Mouse (Mus musculus) cerebellum, adult 2 months (tissue): Measurements from ENCODE around the gene Acot13. TPM values are rescaled to one million over a fixed set of nuclear protein-coding genes. Genes with fewer than 3 reads are reported as not detected.

Experiments
- DNase-seq, 2 experiments: peaks; one replicate each; pipeline ENCODE4 v3.0.0; 2021
- H3K27ac ChIP-seq: fragments of 200-500 bp; 2 replicates; pipeline ENCODE4 v1.5.1; 2012; ENCODE audit warnings: low read length, control low read depth, inconsistent platforms; ENCODE audit not compliant: insufficient read depth
- H3K27me3 ChIP-seq: fragments of 200-500 bp; 2 replicates; pipeline ENCODE4 v1.6.1; 2012; ENCODE audit warnings: inconsistent platforms, mild to moderate bottlenecking, low read length, moderate library complexity; ENCODE audit not compliant: control insufficient read depth, insufficient read depth
- H3K4me1 ChIP-seq: fragments of 200-500 bp; 2 replicates; pipeline ENCODE4 v1.6.1; 2011; ENCODE audit warnings: low read length; ENCODE audit not compliant: control insufficient read depth, insufficient read depth
- H3K4me3 ChIP-seq: fragments of 200-500 bp; replicated peaks from 2 replicates; pipeline ENCODE3; 2011; ENCODE audit warnings: mild to moderate bottlenecking, low read depth, low read length, control low read depth; ENCODE audit not compliant: insufficient read depth
- CTCF ChIP-seq: fragments of 200-500 bp; IDR thresholded peaks from 2 replicates; pipeline ENCODE4 v1.5.1; 2011; ENCODE audit warnings: low read depth, mild to moderate bottlenecking, control low read depth, low read length, moderate library complexity, borderline replicate concordance; ENCODE audit not compliant: insufficient read depth
- POLR2A ChIP-seq: fragments of 200-500 bp; IDR thresholded peaks from 2 replicates; pipeline ENCODE4 v1.6.1; 2011; ENCODE audit warnings: low read length, control low read depth, borderline replicate concordance; ENCODE audit not compliant: insufficient read depth
- WGBS: fragments of 180-500 bp; shearing (Covaris S2); methylation state at CpG from one replicate; pipeline ENCODE4 v1.1.7; 2018; 5-methylcytosine and 5-hydroxymethylcytosine counted together
- polyA plus RNA-seq: library from polyadenylated mRNA; depleted of rRNA; stranded (reverse); fragments of >200 nt; gene quantifications from 2 replicates; pipeline ENCODE4 v1.2.3, GENCODE M21; 2012

The Acot13 gene
- polyA plus RNA-seq, 1 experiment = 152 TPM

- no peak overlapping the region for H3K27ac ChIP-seq
- TF ChIP-seq POLR2A (no peak), CTCF (no peak)
- DNase-seq = no peak
- H3K4me3 ChIP-seq = no peak overlapping the region
- peaks cover 7% of the 10 kb centered on the region for H3K4me1 ChIP-seq
- H3K27me3 ChIP-seq = no peaks in the 10 kb centered on the region
- 97% methylated on average over 4 of the region's 4 CpGs for WGBS
Measured at GRCm38 (mm10) chr13:24824647-24825046, 6.7 kb downstream of the Acot13 start.

GRCm38 (mm10) chr13:24822663-24823343 is 8.5 kb downstream of the Acot13 start:
- 85% methylated on average over 16 of the region's 16 CpGs for whole genome bisulfite sequencing

DNA sequence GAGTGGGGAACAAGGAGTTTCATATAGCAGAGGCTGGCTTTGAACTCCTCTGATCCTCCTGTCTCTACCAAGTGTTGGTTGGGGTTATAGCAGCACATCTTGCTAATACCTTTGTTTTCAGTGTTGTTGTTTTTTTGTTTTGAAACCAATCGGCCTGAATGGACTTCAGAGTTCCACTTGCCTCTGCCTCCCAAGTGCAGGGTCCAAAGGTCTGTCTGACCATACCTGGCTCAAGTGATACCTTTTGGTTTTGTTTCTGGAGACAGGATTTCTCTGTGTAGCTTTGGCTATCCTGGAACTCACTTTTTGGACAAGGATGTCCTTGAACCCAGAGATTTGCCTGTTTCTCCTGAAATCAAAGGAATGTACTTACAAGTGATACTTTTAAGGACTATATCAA is 11.4 kb downstream of the Acot13 start:
- H3K4me3 ChIP-seq = no peak overlapping the region
- H3K4me1 ChIP-seq = peaks cover 4% of the 10 kb centered on the region
- no peak for DNase-seq
- 81% methylated on average over 1 of the region's 1 CpGs for WGBS
- no peak overlapping the region for H3K27ac ChIP-seq
- no peaks in the 10 kb centered on the region for H3K27me3 ChIP-seq
- TF ChIP-seq POLR2A (no peak), CTCF (no peak)

More at GRCm38 (mm10) chr13:24822663-24823343, 8.5 kb downstream of the Acot13 start:
- DNase-seq = no peak
- Histone ChIP-seq H3K27me3 (no peaks in the 10 kb centered on the region), H3K4me1 (peaks cover 7% of the 10 kb centered on the region), H3K27ac (no peak overlapping the region), H3K4me3 (no peak overlapping the region)
- TF ChIP-seq CTCF (no peak), POLR2A (no peak)

DNA sequence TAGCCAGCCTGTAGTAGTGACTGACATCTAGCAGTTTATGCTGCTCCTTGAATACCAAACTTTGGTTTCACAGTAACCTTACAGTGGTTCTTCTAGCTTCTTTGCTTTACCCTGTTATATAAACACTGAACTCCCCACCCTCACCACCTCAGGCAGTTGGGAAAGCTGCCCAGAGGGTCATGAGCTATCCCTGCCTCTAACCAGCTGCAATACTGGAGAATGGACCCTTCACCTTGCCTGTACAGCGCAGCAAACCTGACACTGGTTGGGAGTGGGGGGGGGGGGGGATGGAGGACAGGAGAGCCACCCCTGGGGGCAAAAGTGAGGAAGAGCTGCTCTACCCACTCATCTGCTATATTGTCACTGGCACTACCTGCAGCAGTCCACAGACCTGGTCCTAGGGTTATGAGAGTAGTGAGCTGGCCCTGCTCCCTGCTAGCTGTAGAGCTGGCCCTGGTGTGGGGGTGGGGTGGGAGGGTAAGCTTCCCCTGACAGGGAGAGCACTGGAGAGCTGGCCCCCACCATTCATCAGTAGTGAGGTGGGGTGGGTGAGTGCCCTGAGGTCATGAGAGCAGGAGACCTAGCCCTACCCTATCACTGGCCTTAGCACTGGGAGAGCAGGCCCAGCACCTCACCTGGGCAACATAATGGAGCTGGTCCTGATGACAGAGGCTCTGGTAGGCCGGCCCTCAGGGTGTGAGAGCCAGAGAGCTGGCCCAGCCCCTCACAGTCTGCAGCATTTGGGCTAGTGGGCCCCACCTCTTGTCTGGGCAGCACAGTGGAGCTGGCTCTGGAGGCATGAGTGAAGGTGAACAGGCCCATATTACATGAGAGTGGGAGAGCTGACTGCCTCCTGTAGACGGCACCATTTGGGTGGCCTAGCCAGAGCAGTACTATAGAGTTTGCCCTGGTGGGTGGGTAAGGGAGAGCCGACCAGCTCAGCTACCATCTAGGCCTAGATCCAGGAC is 14.9 kb downstream of the Acot13 start:
- Histone ChIP-seq H3K4me1 (peaks cover 2% of the 10 kb centered on the region; the same call in 1 of the 2 replicates), H3K4me3 (no peak overlapping the region), H3K27me3 (no peaks in the 10 kb centered on the region), H3K27ac (no peak overlapping the region)
- WGBS = 71% methylated on average over 4 of the region's 4 CpGs
- no peak for TF ChIP-seq CTCF
- no peak for TF ChIP-seq POLR2A
- no peak for DNase-seq

DNA sequence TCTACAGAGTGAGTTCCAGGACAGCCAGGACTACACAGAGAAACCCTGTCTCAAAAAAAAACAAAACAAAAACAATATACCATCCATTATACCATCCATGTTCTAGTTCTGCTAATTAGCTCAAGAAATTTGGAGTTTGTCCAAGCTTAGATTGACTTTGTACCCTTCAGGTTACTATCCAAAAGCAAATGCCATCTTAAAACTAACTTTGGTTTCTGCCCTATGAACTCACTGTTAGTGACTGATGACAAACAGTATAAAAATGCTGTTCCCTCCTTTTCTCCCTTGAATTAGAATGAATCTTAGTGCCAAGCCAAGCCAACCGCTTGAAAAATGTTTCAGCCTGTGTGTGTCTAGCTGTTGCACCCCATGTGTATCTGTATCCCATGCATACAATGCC is 16.7 kb downstream of the Acot13 start:
- H3K4me3 ChIP-seq = no peak overlapping the region
- 83% methylated on average over 1 of the region's 1 CpGs for WGBS
- H3K4me1 ChIP-seq = peaks cover 2% of the 10 kb centered on the region; the same call in 1 of the 2 replicates
- H3K27ac ChIP-seq = no peak overlapping the region
- TF ChIP-seq POLR2A = no peak
- no peak for TF ChIP-seq CTCF
- no peaks in the 10 kb centered on the region for H3K27me3 ChIP-seq
- DNase-seq = no peak

- no peaks in the 10 kb centered on the region for H3K27me3 ChIP-seq
- DNase-seq = peak in 1 of 2 experiments; percentile 47
- H3K4me3 ChIP-seq = no peak overlapping the region
- WGBS = 49% methylated on average over 2 of the region's 2 CpGs
- H3K4me1 ChIP-seq = peaks cover 2% of the 10 kb centered on the region; the same call in 1 of the 2 replicates
- no peak overlapping the region for H3K27ac ChIP-seq
- no peak for TF ChIP-seq POLR2A
- TF ChIP-seq CTCF = no peak
Measured at GRCm38 (mm10) chr13:24812521-24812920, 18.8 kb downstream of the Acot13 start.

- DNase-seq = no peak
- Histone ChIP-seq H3K4me3 (no peak overlapping the region), H3K27me3 (no peaks in the 10 kb centered on the region)
Measured at GRCm38 (mm10) chr13:24806079-24806478, 25.3 kb downstream of the Acot13 start.

DNA sequence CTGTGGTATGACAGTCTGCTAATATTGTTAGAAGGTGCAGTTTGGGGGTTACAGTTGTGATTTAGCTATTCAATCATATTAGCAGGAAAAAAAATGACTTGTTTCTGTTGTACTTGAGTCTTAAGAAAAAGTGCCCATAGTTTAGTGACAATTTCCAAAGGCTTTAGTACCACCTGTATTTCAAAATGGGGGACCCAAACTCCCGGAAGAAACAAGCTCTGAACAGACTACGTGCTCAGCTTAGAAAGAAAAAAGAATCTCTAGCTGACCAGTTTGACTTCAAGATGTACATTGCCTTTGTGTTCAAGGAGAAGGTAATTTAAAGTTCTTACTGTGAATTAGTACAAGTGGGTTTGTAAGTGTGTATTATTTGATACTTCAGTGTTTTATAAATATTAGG is 28.1 kb downstream of the Acot13 start:
- Histone ChIP-seq H3K27ac (no peak overlapping the region), H3K4me3 (peak overlapping the region; percentile 22), H3K27me3 (no peaks in the 10 kb centered on the region), H3K4me1 (peaks cover 3% of the 10 kb centered on the region)
- TF ChIP-seq CTCF (no peak), POLR2A (no peak)
- DNase-seq = no peak
- WGBS = 5% methylated on average over 2 of the region's 2 CpGs

More at GRCm38 (mm10) chr13:24806079-24806478, 25.3 kb downstream of the Acot13 start:
- Histone ChIP-seq H3K27ac (no peak overlapping the region), H3K4me1 (peaks cover 3% of the 10 kb centered on the region)
- no peak for TF ChIP-seq CTCF
- no peak for TF ChIP-seq POLR2A
